14 mouse cellular contexts compared by ENCODE assay signal in genomic region chr15:32093889-32094288, GRCm38 (mm10).
DNase-seq lines count a peak whose midpoint lies in the region; ATAC-seq lines count a peak whose summit lies in the region.
"Had no signal": no experiment of that assay in that cellular context is flagged by ENCODE, and none has a peak within 500 bp of the region (broad histone marks: within the 10 kb centered on the region; RNA-seq: fewer than 3 reads in every experiment).

No protein-coding gene starts in this region.

- no peaks in the 10 kb centered on the region for H3K9me3 ChIP-seq in hindbrain, embryonic 16.5 days (ENCODE audit: control insufficient read depth, low read length)
- no peaks in the 10 kb centered on the region for H3K9me3 ChIP-seq in hindbrain, embryonic 10.5 days
- H3K9me3 ChIP-seq in lung, embryonic 15.5 days: no peaks in the 10 kb centered on the region
- no peaks in the 10 kb centered on the region for H3K9me3 ChIP-seq in embryonic facial prominence, embryonic 13.5 days
- no peaks in the 10 kb centered on the region for H3K9me3 ChIP-seq in limb, embryonic 15.5 days
- H3K9me3 ChIP-seq: forebrain, embryonic 15.5 days had no signal

- ATAC-seq in hindbrain, embryonic 16.5 days: no peak
- no peak; the same call in 1 of the 2 replicates for ATAC-seq in lung, embryonic 15.5 days (ENCODE audit: borderline replicate concordance, extremely low read depth, low FRiP score, low TSS enrichment)
- ATAC-seq in embryonic facial prominence, embryonic 13.5 days (ENCODE audit: insufficient number of reproducible peaks, insufficient read depth, low FRiP score, low TSS enrichment, low read depth): no peak
- no peak for ATAC-seq in limb, embryonic 15.5 days (ENCODE audit: insufficient number of reproducible peaks, low FRiP score, low TSS enrichment, low read depth)
- ATAC-seq: forebrain, embryonic 15.5 days; Patski had no signal

- peak overlapping the region; percentile 13; the same call in 1 of the 2 replicates for H3K4me2 ChIP-seq in hindbrain, embryonic 16.5 days (ENCODE audit: low read length)
- H3K4me2 ChIP-seq in lung, embryonic 15.5 days: peak overlapping the region; percentile 6
- peak overlapping the region; percentile 43 for H3K4me2 ChIP-seq in embryonic facial prominence, embryonic 13.5 days
- peak overlapping the region; percentile 13 for H3K4me2 ChIP-seq in limb, embryonic 15.5 days
- H3K4me2 ChIP-seq: forebrain, embryonic 15.5 days had no signal

- no peak overlapping the region for H3K4me3 ChIP-seq in hindbrain, embryonic 16.5 days (ENCODE audit: low read length)
- H3K4me3 ChIP-seq in hindbrain, embryonic 10.5 days: no peak overlapping the region
- H3K4me3 ChIP-seq in lung, embryonic 15.5 days: no peak overlapping the region
- H3K4me3 ChIP-seq in embryonic facial prominence, embryonic 13.5 days: no peak overlapping the region; the same call in 1 of the 2 replicates
- H3K4me3 ChIP-seq in limb, embryonic 15.5 days: no peak overlapping the region
- H3K4me3 ChIP-seq: forebrain, embryonic 15.5 days had no signal

- no peak overlapping the region for H3K9ac ChIP-seq in hindbrain, embryonic 16.5 days (ENCODE audit: low read depth, low read length)
- no peak overlapping the region for H3K9ac ChIP-seq in lung, embryonic 15.5 days
- H3K9ac ChIP-seq in embryonic facial prominence, embryonic 13.5 days: no peak overlapping the region
- no peak overlapping the region for H3K9ac ChIP-seq in limb, embryonic 15.5 days
- H3K9ac ChIP-seq: forebrain, embryonic 15.5 days had no signal

- no peaks in the 10 kb centered on the region for H3K36me3 ChIP-seq in hindbrain, embryonic 16.5 days (ENCODE audit: control insufficient read depth, insufficient read depth, low read length)
- H3K36me3 ChIP-seq in hindbrain, embryonic 10.5 days: no peaks in the 10 kb centered on the region
- H3K36me3 ChIP-seq in lung, embryonic 15.5 days: no peaks in the 10 kb centered on the region
- no peaks in the 10 kb centered on the region for H3K36me3 ChIP-seq in embryonic facial prominence, embryonic 13.5 days
- H3K36me3 ChIP-seq in limb, embryonic 15.5 days: no peaks in the 10 kb centered on the region
- H3K36me3 ChIP-seq: forebrain, embryonic 15.5 days had no signal

- no peaks in the 10 kb centered on the region for H3K4me1 ChIP-seq in hindbrain, embryonic 16.5 days (ENCODE audit: control insufficient read depth, insufficient read depth, low read depth, low read length)
- no peaks in the 10 kb centered on the region for H3K4me1 ChIP-seq in hindbrain, embryonic 10.5 days (replicated peaks)
- no peaks in the 10 kb centered on the region for H3K4me1 ChIP-seq in lung, embryonic 15.5 days
- peaks cover 12% of the 10 kb centered on the region; the same call in 1 of the 2 replicates for H3K4me1 ChIP-seq in embryonic facial prominence, embryonic 13.5 days
- peaks cover 6% of the 10 kb centered on the region; the same call in 1 of the 2 replicates for H3K4me1 ChIP-seq in limb, embryonic 15.5 days

- H3K27ac ChIP-seq in hindbrain, embryonic 16.5 days (ENCODE audit: low read depth, low read length): no peak overlapping the region
- H3K27ac ChIP-seq in hindbrain, embryonic 10.5 days: no peak overlapping the region
- H3K27ac ChIP-seq in lung, embryonic 15.5 days: no peak overlapping the region
- H3K27ac ChIP-seq in embryonic facial prominence, embryonic 13.5 days: no peak overlapping the region
- no peak overlapping the region for H3K27ac ChIP-seq in limb, embryonic 15.5 days
- H3K27ac ChIP-seq: forebrain, embryonic 15.5 days had no signal

- H3K27me3 ChIP-seq in hindbrain, embryonic 16.5 days (replicated peaks; ENCODE audit: control insufficient read depth, insufficient read depth, low read length): no peaks in the 10 kb centered on the region
- no peaks in the 10 kb centered on the region for H3K27me3 ChIP-seq in hindbrain, embryonic 10.5 days (ENCODE audit: insufficient read depth, poor library complexity, severe bottlenecking)
- no peaks in the 10 kb centered on the region for H3K27me3 ChIP-seq in lung, embryonic 15.5 days
- no peaks in the 10 kb centered on the region for H3K27me3 ChIP-seq in embryonic facial prominence, embryonic 13.5 days
- no peaks in the 10 kb centered on the region for H3K27me3 ChIP-seq in limb, embryonic 15.5 days
- H3K27me3 ChIP-seq: CH12.LX; forebrain, embryonic 15.5 days; Patski had no signal

- DNase-seq in hindbrain, embryonic 10.5 days (ENCODE audit: low spot score): no peak
- no peak for DNase-seq in lung, adult 18-20 months
- DNase-seq in adrenal gland, adult 8-10 months: no peak
- DNase-seq: cerebellum, postnatal 36 days; heart, adult 11 months; layer of hippocampus, adult 9-11 months; left cerebral cortex, postnatal 4 days had no signal

- WGBS in hindbrain, embryonic 16.5 days: 71% methylated on average over 11 of the region's 11 CpGs
- 85% methylated on average over 11 of the region's 11 CpGs for WGBS in hindbrain, embryonic 10.5 days
- 33% methylated on average over 11 of the region's 11 CpGs for WGBS in lung, embryonic 15.5 days
- 29% methylated on average over 11 of the region's 11 CpGs for WGBS in embryonic facial prominence, embryonic 13.5 days
- 22% methylated on average over 11 of the region's 11 CpGs for WGBS in limb, embryonic 15.5 days
